Mouse (Mus musculus) hindbrain, embryonic 10.5 days (tissue): ENCODE data around the gene Mindy1. TPM values are rescaled to one million over a fixed set of nuclear protein-coding genes. Genes with fewer than 3 reads are reported as not detected.

Experiments used
- DNase-seq: peaks from one replicate; pipeline ENCODE4 v3.0.0-alpha.2; 2017; ENCODE audit warnings: low spot score
- H3K27ac ChIP-seq: fragments of 300-500 bp; sonication (generic); 2 replicates; pipeline ENCODE4 v1.5.1; 2016; ENCODE audit warnings: mild to moderate bottlenecking, moderate library complexity
- H3K27me3 ChIP-seq: fragments of 300-500 bp; sonication (generic); 2 replicates; pipeline ENCODE4 v1.6.1; 2016; ENCODE audit warnings: mild to moderate bottlenecking; ENCODE audit not compliant: poor library complexity, insufficient read depth, severe bottlenecking
- H3K36me3 ChIP-seq: fragments of 300-500 bp; sonication (generic); 2 replicates; pipeline ENCODE4 v1.6.1; 2016; ENCODE audit warnings: mild to moderate bottlenecking, moderate library complexity
- H3K4me1 ChIP-seq: fragments of 300-500 bp; sonication (generic); replicated peaks from 2 replicates; pipeline ENCODE4 v1.6.1; 2016; ENCODE audit warnings: mild to moderate bottlenecking
- H3K4me3 ChIP-seq: fragments of 300-500 bp; sonication (generic); 2 replicates; pipeline ENCODE4 v1.5.1; 2016; ENCODE audit warnings: mild to moderate bottlenecking, moderate library complexity
- H3K9me3 ChIP-seq: fragments of 300-500 bp; sonication (generic); 2 replicates; pipeline ENCODE4 v1.6.1; 2016; ENCODE audit warnings: mild to moderate bottlenecking, moderate library complexity
- WGBS: fragments of 180-500 bp; shearing (Covaris S2); methylation state at CpG from one replicate; pipeline ENCODE4 v1.1.7; 2016; 5-methylcytosine and 5-hydroxymethylcytosine counted together
- polyA plus RNA-seq: library from polyadenylated mRNA; unstranded; fragments of >200 nt; fragmentation: Nextera tagmentation; extraction: Ambion mirVana; gene quantifications from 2 replicates; pipeline ENCODE4 v1.2.1, GENCODE M21; 2016

Mindy1 gene
- polyA plus RNA-seq, 1 experiment from 2014 or later, result 44.1 TPM

DNA sequence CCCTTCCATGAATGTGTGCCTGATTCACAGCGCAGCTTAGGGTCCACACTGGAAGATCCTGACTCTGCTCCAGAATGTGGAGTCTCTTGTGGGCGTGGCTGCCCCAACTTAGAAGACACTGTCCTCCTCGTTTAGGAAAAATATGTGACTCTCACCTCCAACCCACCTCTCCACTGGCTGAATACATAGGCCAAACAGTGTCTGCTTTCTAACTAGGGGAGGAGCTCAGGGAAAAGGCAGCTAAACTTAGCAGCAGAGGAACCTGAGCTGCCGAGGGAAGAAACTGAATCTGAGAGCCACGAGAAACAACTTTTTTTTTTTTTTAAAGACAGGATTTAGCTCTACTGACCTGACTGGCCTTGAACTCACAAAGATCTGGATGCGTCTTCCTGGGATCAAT is 6.0 kb upstream of the Mindy1 start:
- Histone ChIP-seq H3K4me3 (no peak overlapping the region), H3K4me1 (no peaks in the 10 kb centered on the region), H3K36me3 (peaks cover 19% of the 10 kb centered on the region), H3K27me3 (no peaks in the 10 kb centered on the region), H3K27ac (no peak overlapping the region), H3K9me3 (no peaks in the 10 kb centered on the region)
- 84% methylated on average over 6 of the region's 6 CpGs for WGBS
- DNase-seq, result no peak

DNA sequence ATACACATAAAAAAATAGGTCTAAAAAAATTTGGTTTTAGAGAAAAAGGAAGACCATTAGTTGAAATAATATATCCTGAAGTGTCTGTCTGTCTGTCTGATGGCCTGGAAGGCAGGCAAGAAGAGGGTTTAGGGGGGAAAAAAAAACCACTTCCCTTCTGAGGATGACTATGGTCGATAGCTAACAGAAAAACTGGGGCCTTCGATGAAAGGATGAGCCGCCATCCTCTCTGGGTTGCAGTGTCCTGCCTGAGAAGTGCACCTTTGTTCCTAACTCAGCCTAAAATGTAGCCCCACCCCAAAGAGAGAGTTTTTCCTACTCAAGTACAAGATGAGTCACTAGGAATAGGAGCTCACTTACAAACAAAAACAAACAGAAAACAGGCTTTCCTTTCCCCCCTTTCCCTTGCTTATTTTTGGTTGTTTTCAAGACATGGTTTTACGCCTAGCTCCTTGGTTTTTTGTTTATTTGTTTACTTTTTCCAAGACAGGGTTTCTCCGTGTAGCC is 4.7 kb upstream of the Mindy1 start:
- DNase-seq, result no peak
- no peaks in the 10 kb centered on the region for H3K27me3 ChIP-seq
- peaks cover 19% of the 10 kb centered on the region for H3K36me3 ChIP-seq
- H3K27ac ChIP-seq, result no peak overlapping the region
- peaks cover 10% of the 10 kb centered on the region for H3K4me1 ChIP-seq
- H3K4me3 ChIP-seq, result no peak overlapping the region
- no peaks in the 10 kb centered on the region for H3K9me3 ChIP-seq
- 79% methylated on average over 5 of the region's 5 CpGs for WGBS

DNA sequence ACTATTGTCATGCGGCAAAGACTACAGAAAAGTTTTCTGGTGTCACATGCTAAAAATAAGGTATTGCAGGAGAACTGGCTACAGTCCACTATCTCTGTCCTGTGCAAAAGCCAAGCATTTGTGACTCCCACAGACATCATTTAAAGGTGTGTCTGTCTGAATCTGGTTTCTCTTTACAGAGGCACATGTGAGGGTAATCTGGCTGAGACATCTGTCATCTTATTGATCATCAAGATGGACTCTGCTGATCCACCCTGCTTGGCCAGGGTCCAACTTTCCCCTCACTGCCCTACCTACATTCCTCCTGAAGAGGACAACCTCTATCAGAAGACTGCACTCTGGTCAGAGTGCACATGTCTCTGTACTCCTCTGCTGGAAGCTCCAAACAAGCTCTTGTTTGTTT is 4.0 kb upstream of the Mindy1 start:
- 94% methylated on average over 1 of the region's 1 CpGs for WGBS
- H3K36me3 ChIP-seq, result peaks cover 19% of the 10 kb centered on the region
- H3K4me3 ChIP-seq, result no peak overlapping the region
- no peak for DNase-seq
- H3K4me1 ChIP-seq, result peaks cover 14% of the 10 kb centered on the region
- no peaks in the 10 kb centered on the region for H3K9me3 ChIP-seq
- H3K27me3 ChIP-seq, result no peaks in the 10 kb centered on the region
- no peak overlapping the region for H3K27ac ChIP-seq

DNA sequence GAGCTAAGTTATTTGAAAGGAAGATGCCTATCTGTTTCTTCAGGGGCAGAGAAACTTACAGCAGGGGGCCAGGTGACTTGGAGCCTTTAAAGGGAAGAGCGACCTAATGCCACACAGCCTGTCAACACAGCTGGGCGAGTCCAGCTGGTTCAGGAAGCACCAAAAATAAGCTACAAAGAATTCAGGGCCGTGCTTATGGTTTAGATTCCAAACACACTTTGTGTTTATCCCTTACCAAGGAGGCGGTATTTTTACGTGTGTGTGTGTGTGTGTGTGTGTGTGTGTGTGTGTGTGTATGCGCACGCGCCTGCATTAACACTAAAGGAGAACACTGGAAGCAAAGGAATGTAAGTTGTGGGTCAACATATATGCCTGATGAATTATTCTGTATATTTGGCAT is 398 bp upstream of the Mindy1 start:
- DNase-seq, result peak; percentile 18
- H3K9me3 ChIP-seq, result no peaks in the 10 kb centered on the region
- peak overlapping the region; percentile 96 for H3K27ac ChIP-seq
- H3K4me1 ChIP-seq, result peaks cover 34% of the 10 kb centered on the region
- peak overlapping the region; percentile 78 for H3K4me3 ChIP-seq
- H3K36me3 ChIP-seq, result no peaks in the 10 kb centered on the region; the same call in 1 of the 2 replicates
- no peaks in the 10 kb centered on the region for H3K27me3 ChIP-seq
- WGBS, result 28% methylated on average over 8 of the region's 8 CpGs

DNA sequence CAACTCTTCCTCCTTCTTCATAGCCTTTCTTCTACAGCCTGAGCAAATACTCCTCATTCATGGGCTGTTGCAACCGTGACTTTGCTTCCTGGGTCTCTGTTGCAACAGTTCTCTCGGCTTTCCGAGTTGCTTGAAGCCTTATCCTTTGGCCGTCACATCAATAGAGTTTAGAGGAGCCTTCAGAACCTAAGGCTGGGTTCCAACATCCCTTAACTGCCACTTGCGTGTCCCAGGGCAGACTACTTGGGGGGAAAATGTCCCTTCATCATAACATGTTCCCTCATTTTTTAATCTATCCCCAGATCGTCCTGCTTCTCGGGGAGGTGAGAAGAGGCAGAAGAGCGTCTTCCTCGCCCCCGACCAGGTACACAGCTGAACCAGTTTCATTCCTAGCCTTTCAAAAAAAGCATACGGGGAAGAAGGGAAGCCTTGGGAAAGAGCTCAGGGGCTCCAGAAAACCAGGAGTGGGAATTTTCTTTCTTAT is 1.3 kb downstream of the Mindy1 start:
- H3K9me3 ChIP-seq, result no peaks in the 10 kb centered on the region
- no peaks in the 10 kb centered on the region for H3K27me3 ChIP-seq
- no peak for DNase-seq
- H3K36me3 ChIP-seq, result peaks cover 5% of the 10 kb centered on the region
- peak overlapping the region; percentile 78 for H3K4me3 ChIP-seq
- under 1% methylated on average over 11 of the region's 11 CpGs for whole genome bisulfite sequencing
- peaks cover 34% of the 10 kb centered on the region for H3K4me1 ChIP-seq
- H3K27ac ChIP-seq, result peak overlapping the region; percentile 96

DNA sequence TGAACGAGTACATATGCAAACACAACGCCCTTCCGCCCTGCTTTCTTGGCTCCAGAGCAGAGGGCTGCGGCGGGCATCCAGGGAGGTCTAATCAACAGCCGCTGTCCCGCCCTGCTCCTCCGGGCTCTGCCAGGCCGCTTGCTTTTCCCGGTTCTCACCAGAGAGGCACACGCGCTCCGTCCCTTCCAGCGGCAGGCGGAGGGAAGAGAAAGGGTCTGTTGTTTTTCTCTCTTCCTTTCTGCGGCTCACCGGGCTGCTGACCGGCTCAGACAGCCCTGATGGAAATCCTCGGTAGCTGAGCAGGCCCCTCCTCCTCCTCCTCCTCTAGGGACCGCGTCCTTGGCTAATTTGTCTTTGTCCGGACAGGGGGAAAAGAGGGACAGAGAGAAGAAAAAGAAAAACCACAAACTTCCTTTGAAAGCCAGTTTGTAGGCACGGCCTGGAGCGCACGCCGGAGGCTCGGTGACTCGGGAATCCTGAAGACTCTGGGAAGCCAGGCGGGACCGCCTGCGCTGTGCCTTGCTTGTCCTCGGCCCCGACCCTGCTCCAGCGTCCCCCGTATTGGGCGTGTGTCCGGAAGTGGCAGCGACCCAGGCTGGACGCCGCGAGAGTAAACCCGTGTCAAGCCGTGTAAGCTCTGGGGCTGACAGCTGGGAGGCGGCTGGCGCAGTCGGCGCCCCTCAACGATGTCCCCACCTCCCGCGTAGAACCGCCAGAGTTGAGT is 1.9 kb downstream of the Mindy1 start:
- Histone ChIP-seq H3K4me3 (peak overlapping the region; percentile 78), H3K27ac (peak overlapping the region; percentile 96), H3K27me3 (no peaks in the 10 kb centered on the region), H3K36me3 (peaks cover 11% of the 10 kb centered on the region), H3K4me1 (peaks cover 34% of the 10 kb centered on the region), H3K9me3 (no peaks in the 10 kb centered on the region)
- DNase-seq, result peak; percentile 83
- under 1% methylated on average over 51 of the region's 51 CpGs for WGBS

DNA sequence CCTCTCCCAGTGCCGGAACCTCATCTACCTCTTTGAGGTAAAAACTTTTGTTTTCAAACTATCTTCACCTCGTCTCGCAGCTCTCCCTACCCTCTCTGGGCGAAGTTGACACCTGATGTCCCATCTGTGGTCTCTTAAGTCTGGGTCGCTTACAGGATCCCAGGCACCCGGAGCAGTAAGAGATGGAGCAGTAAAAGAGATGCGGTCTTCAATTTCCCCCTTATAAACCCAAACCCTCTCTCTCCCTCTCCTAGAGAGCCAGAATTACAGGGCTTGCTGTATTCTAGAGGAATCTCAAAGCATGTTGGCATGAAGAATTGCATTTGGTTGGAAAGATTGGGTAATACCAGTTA is 2.4 kb downstream of the Mindy1 start:
- H3K36me3 ChIP-seq, result peaks cover 17% of the 10 kb centered on the region
- H3K4me1 ChIP-seq, result peaks cover 34% of the 10 kb centered on the region
- H3K27me3 ChIP-seq, result no peaks in the 10 kb centered on the region
- no peaks in the 10 kb centered on the region for H3K9me3 ChIP-seq
- 4% methylated on average over 7 of the region's 7 CpGs for WGBS
- DNase-seq, result no peak
- H3K4me3 ChIP-seq, result peak overlapping the region; percentile 78
- H3K27ac ChIP-seq, result peak overlapping the region; percentile 96

DNA sequence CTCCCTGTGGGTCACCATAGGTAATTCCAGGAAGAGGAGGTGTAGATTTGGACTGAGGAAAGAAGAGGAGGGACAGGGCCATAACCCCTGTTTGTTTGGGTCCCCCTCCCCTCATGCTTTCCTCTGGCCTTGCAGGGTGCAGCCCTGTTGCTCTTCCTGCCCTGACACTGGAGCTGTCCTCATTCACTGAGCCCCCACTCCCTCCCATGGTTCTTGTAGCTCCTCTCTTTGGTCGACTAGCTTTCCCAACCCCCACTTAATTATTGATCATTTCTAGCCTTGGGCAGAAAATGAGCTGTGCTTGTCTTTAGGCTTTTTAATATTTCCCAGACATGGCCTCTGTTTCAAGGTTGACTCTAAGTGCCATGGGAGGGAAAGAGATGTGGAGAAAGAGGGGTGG is 2.9 kb downstream of the Mindy1 start:
- peaks cover 22% of the 10 kb centered on the region for H3K36me3 ChIP-seq
- 27% methylated on average over 1 of the region's 1 CpGs for WGBS
- H3K27me3 ChIP-seq, result no peaks in the 10 kb centered on the region
- H3K4me1 ChIP-seq, result peaks cover 34% of the 10 kb centered on the region
- no peaks in the 10 kb centered on the region for H3K9me3 ChIP-seq
- peak overlapping the region; percentile 96 for H3K27ac ChIP-seq
- H3K4me3 ChIP-seq, result peak overlapping the region; percentile 78
- DNase-seq, result no peak

DNA sequence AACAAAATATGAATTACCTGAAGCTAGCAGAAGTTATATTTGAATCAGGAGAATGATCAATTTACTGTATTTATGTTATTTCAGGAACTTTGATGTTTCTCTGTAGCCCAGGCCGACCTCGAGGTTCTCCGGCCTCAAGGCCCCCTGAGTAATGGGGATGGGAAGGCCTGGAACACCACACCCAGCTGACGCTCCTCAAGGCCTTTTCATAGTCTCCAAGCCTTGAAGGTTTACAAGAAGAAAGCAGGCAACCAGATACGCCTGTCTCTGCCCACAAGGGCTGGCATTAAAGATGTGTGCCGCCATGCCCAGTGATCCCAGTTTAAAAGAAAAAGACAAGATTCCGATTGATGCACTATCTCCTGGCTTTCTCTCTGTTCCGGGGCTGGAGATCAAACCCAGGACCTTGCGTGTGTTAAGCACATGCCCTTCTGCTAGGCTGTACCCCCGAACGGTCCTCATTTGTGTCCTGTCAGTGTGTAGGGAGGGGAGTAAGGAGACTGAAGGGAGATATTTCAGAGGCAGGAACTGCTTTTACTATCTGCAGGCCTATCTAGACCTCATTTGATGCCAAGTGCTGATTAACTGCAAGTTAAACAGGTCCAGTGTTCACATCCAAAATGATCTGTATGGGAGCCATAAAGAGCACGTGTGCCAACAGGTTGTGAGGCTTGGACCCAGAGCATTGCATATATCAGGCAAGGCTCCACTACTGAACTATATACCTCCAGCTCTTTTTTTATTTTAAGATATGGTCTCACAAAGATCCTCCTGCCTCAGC is 3.5 kb downstream of the Mindy1 start:
- Histone ChIP-seq H3K4me3 (peak overlapping the region; percentile 78; the same call in 1 of the 2 replicates), H3K4me1 (peaks cover 34% of the 10 kb centered on the region), H3K27ac (no peak overlapping the region), H3K27me3 (no peaks in the 10 kb centered on the region), H3K36me3 (peaks cover 27% of the 10 kb centered on the region), H3K9me3 (no peaks in the 10 kb centered on the region)
- 90% methylated on average over 12 of the region's 12 CpGs for WGBS
- no peak for DNase-seq

DNA sequence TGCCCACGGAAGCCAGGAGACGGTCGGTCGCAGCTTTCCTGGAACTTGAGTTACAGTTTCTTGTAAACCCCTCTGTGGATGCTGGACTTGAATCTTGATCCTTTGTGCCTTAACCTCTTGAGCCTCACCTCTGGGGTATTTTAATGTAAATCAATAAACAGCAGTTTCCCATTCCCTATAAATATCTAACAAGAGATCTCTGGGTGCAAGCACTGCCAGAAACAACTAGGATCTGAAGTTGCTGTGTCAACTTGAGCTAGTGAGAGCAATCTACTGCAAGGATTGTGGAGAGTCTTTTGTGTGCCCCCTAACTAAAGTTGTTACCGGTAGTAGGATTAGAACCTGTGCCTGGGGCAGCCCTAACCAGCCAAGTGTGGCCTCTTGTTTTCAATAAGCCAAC is 4.2 kb downstream of the Mindy1 start:
- Histone ChIP-seq H3K4me1 (peaks cover 34% of the 10 kb centered on the region), H3K9me3 (no peaks in the 10 kb centered on the region), H3K27ac (no peak overlapping the region), H3K27me3 (no peaks in the 10 kb centered on the region), H3K4me3 (no peak overlapping the region), H3K36me3 (peaks cover 34% of the 10 kb centered on the region)
- DNase-seq, result no peak
- 93% methylated on average over 5 of the region's 5 CpGs for WGBS

DNA sequence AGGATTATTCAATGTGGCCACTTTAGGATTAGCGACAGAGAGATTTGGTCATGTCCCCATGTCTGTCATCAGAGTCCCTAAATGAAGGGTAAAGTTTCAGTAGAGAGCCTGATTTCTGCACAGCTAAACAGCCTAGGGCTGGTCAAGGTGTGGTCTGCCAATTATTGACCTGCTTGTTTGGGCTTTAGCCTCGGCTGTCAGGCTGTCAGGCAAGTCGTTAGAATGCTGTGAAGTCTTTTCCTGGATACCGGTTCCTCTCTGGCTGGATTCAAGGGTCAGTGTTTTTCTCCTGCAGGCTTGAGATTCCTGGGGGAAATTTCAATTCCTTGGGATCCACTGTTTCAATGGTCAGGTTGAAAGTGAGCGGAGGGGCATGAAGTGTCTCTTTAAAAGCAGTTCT is 4.9 kb downstream of the Mindy1 start:
- Histone ChIP-seq H3K36me3 (peaks cover 40% of the 10 kb centered on the region), H3K27me3 (no peaks in the 10 kb centered on the region), H3K27ac (no peak overlapping the region), H3K4me1 (peaks cover 28% of the 10 kb centered on the region), H3K9me3 (no peaks in the 10 kb centered on the region), H3K4me3 (no peak overlapping the region)
- DNase-seq, result no peak
- 72% methylated on average over 5 of the region's 5 CpGs for WGBS

DNA sequence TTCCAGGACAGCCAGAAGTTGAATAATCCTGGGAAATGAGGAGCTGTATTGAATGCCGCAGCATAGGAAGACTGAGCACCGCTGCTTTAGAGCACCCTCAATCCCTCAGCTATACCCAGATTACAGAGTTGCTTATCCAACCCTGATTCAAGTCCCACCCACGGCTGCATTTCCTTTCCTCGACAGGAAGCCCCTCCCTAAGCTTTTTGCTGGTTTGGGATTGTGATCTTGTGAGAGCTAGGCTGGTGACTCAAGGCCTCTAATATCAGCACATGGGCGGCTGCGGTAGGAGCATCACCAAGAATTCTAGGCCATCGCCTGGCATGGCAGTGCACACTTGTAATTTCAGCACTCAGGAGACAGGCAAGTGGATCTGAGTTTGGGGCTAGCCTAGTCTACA is 5.4 kb downstream of the Mindy1 start:
- H3K4me1 ChIP-seq, result peaks cover 24% of the 10 kb centered on the region
- H3K4me3 ChIP-seq, result no peak overlapping the region
- WGBS, result 88% methylated on average over 7 of the region's 7 CpGs
- H3K27ac ChIP-seq, result no peak overlapping the region
- no peaks in the 10 kb centered on the region for H3K27me3 ChIP-seq
- H3K9me3 ChIP-seq, result no peaks in the 10 kb centered on the region
- no peak for DNase-seq
- peaks cover 45% of the 10 kb centered on the region for H3K36me3 ChIP-seq

DNA sequence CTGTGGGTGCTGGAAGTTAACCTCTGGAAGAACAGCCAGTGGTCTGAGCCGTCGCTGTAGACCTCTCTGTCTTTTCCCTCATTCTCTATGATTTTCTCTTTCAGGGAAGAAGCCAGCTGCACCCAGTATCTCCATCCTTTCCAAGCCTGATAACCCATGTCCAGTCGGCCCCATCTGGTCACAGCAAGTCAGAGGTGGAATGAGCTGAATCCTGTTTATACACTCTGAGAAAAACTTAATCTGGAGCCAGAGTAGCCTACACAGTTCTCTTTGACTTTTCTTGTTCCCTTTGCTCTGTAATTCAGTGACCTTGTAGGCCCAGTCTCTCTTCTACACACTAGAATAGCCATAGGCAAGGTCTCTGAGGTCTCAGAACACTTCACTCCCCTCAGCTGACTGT is 6.4 kb downstream of the Mindy1 start:
- 91% methylated on average over 3 of the region's 3 CpGs for WGBS
- DNase-seq, result no peak
- Histone ChIP-seq H3K27me3 (no peaks in the 10 kb centered on the region), H3K9me3 (no peaks in the 10 kb centered on the region), H3K27ac (no peak overlapping the region), H3K4me3 (no peak overlapping the region), H3K36me3 (peaks cover 55% of the 10 kb centered on the region), H3K4me1 (peaks cover 16% of the 10 kb centered on the region)
